Mouse (Mus musculus) MEL-GATA-1-ER (cell line): ENCODE measurements around the gene Agk.

Experiments
- DNase-seq: peaks from one replicate; pipeline ENCODE4 v3.0.0-alpha.2; 2012; ENCODE audit warnings: low read depth; ENCODE audit errors: extremely low read depth

Agk gene

DNA sequence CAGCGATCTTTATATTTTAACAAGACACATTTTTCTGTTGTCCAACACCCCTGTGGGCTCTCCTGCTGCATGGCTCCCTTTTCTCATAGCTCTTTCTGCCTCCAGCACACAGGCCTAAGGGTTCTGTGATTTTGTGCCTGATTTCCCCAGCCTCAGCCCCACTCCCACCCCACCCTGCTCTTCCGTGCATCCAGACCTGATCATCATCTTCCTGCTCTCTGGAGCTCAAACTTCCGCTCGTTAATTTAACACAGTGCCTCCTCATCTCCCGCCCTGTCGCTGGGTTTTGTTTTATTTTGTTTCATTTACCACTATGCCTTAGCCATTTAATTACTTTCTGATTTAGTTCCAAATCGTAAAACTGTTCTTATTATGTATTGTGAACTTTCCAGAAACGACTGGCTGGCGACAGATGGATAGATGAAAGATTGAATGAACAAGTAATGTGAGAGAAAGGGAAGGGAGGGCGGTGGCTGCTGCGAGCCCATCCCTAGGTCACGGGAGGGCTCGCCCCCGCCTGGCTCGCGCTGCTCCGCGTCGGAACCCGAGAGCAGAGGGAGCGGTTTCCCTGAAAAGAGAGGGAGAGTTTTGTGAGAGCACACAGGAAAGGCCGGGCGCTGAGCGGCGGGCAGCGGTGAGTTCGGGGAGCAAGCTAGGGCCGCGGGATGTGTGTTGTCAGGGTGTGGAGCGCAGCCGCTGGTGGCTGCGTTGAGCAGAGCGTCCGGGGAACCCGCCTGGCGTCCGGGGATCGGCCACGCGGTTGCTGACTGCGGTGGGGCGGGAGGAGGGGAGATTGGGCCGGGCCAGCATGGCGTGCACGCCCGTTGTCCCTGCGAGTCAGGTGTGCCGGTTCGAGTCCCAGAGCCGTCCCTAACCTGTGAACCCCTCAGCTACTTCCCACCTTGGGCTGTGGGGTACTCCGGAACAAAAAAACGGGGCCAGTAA lies at the start of gene Agk:
TSS of gene Agk (plus strand) at position 276 of the 945 bp plus-strand sequence.
- DNase-seq, result peak; percentile 56

DNA sequence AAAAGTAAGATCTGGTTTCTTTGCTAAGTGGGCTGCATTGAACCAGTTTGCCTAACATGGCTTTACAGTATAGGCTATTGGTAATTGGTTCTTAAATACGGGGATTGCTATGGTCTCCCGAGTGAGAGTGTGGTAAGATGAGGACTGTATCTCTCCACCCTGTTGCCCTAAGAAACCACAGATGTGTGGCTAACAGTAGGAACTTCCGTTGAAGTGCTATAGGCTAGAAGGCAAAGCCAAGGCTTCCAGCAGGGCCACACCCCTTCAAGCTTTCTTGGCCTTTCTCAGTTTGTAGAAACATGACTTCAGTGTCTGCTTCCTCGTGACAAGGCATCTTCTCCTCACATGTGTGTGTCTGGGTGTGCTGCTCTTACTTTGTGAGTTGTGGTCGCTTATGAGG lies 24.3 kb upstream of the Agk start:
- DNase-seq, result no peak

DNA sequence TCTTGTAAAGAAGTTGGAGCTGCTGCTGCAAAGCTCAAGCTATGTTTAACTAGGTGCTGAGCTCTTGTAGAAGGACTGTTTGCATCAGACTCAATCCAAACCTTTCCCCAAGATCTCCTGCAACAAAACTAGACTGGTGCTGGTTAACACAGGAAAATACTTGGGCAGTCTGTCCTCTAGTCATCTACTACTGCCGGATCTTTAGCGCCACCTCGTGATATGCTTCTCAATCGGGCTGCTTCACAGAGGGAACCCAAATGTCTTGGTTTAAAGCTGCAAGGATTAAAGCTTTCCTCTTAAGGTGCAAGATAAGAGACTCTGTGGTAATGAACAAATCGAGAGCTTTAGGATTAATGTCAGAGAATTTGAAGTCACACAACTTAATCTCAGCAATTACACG lies 21.6 kb upstream of the Agk start:
- no peak for DNase-seq

DNA sequence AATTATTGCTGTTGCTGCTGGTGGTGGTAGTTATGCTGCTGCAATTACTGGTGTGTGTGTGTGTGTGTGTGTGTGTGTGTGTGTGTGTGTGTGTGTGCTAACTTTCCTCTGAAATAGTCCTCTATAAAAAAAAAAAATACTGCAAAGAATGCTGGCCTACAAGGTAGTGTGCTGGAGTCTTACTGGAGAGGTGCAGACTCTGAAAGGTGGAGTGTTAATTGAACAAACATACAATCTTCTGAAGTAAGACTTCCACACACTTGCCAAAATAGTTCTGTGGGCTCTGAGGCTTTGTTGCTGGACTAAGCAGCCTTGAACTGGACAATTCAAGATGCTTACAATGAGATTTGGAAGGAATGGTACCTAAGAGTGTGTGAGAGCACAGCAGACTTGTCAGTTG lies 20.0 kb upstream of the Agk start:
- DNase-seq, result no peak

DNA sequence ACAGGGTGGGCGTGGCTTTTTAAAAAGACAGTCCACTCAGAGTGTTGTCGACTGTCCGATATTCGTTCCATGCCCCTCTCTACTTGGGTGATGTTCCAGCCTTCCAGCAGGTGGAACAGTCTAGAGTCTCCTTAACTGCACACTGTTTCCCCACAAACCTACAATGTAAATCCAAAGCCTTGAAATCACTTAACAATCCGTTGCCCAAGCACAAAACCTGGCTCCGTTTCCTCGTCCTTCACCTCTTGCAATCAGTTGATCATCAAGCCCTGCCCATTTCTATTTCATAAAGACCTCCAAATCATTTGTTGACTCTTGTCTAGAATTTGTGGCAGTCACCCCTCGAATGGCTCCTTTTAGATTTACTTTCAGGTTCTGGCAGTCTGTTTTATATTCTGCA lies 1.4 kb downstream of the Agk start:
- DNase-seq, result no peak

DNA sequence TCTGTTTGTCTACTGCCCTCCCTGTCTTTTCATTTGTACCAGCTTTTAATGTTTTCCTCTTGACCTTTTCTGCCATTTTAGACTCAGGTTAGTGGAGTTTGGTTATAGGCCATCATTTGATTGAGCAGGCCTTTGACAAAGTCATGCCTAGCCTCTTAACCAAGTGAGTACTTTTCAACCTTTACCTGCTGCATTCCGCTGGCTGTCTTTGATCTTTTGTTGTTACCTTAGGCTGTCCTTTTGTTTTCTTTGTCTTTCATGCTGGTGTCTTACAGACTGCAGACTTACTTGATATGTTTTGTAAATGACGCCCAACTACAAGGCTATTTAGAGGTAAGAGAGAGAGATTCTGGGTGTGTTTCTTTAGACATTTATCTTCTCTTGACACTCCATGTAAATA lies 8.5 kb downstream of the Agk start:
- no peak for DNase-seq

DNA sequence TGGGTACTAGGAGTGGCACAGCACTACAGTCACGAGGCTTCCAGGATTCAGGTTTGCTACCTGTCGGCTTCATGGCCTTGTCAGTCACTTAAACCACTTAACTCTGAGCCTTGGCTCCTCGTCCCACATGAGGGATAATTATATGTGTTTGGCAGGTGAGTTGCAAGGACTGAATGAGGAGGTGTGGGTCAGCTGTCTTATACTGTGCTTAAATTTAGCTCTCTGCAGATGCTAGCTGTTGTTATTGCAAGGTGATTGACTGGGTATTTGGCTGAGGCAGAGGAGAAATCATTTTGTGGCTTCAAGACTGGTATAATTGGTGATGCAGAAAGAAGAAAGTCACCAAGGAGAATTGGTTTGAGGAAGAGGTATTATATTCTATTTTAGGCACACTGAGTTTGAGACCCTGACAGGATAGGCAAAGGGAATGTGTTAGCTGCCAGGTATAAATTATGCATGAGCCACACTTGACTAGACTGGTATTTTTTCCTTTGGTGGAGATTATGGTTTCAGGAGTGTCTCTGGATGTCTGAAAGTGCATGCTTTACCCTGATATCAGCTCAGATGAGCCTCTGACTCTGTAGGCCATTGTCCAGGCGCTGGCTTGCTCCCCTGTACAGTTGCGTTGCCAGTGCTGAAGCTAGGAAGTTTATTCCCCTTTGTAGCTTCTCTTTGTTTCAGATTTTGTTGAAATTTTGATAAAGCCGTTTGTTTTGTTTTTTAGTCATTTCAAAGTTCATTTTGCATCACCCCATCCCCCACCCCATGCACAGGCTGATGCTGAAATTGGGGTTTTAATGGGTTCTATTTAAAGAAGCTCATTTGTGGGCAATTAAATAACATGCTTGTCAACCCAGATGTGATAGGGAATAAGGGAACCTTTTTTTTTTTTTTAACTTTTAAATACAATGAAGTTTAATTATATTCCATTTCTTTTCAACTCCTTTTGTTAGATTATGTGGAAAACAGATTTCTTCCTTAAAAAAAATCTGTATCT lies 12.1 kb downstream of the Agk start:
- no peak for DNase-seq

DNA sequence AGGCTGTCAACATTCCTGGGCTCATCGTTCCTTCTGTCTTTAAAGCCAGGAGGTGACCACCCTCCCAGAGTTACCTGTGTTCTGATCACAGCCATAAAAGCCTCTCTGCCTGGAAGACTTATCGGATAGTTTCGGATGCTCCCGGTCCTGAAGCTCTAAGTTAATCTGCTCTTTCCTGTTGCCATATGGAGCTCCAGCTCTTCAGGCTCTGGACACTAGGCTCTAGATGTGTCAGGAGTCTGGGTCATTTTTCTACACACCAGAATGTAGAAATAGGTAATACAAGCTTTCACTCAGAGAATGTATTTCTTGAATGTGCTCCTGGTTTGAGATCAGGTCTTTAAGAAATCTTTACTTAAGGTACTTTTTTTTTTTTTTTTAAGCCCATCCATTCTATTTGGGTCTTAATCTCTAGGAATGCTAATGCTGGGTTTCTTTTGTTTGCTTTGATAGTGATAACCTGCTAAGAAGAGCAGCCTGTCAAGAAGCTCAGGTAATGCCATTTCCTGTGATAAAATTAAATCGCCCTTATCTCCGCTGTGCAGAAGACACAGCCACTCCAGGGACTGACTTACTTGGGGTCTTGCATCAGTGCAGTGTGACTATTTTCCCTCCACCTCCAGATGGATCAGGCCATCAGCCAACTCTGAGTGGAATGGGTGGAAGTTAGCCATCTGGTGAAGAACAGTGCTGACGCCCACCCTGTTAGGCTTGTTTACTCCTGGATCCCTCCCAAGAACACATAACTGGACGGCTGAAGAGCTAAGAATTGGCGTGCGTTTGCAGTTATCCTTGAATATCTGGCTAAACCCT lies 22.2 kb downstream of the Agk start:
- peak; percentile 29 for DNase-seq

DNA sequence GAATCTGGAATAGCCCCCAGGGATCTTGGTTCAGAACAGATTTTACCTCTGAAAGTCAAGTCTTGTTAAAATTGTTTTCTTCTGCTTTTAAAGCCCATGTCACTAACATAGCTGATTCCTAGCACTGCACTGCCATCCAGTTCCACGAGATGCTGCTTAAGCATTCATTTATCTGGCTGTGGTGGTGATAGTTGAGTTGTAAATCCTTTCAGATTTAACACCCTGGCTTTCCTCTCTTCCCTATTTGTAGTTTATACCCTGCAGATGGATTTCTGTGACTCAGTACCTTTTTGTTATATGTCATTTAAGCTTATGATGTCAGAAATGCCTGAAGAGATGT lies 22.8 kb downstream of the Agk start:
- DNase-seq, result no peak

DNA sequence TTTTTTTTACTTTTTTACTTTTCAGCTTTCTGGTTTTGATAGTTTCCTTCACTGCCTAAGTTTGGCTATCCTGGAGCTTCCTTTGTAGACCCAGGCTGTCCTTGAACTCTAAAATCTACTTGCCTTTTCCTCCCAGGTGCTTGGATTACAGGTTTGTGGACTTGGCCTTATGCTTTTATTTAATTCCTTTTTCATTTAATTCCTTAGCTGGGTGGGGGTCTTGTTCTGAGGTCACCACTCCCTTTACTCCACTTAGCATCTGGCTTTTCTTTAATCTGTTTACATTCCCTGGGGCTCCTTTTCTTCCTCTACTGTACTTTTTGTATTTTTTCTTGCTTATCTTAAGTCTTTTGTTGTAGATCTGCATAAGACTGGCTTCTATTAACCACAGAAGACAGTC lies 25.1 kb downstream of the Agk start:
- DNase-seq, result no peak

DNA sequence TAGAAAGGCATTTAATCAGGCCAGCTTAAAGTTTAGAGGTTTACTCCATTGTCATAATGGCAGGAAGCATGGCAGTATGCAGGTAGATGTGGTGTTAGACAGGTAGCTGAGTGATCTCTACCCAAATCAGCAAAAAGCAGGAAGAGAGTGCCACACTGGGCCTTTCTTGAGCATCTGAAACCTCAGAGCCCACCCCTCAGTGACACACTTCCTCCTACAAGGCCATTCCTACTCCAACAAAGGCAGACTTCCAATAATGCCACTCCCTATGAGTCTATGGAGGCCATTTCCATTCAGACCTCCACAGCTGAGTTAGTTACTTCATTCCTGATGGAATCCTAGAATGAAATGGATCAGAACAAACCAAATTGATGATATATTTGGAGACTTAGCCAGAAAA lies 25.9 kb downstream of the Agk start:
- DNase-seq, result no peak

DNA sequence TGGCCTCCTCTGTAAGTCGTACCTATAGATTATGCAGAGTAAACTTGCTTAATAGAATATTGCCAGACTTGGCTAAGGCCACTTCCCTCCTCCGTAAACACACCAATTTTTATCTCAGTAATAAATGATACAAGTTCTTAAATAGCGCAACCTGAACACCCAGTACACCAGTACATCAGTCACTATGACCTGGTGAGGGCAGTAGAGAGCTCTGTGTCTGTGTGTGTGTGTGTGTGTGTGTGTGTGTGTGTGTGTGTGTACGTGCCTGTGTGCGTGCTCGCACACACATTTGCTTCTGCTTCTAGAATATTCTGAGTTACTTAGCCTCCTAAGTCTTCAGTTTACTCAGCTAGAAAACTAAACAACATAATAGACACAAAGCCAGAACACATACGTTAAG lies 28.4 kb downstream of the Agk start:
- no peak for DNase-seq

DNA sequence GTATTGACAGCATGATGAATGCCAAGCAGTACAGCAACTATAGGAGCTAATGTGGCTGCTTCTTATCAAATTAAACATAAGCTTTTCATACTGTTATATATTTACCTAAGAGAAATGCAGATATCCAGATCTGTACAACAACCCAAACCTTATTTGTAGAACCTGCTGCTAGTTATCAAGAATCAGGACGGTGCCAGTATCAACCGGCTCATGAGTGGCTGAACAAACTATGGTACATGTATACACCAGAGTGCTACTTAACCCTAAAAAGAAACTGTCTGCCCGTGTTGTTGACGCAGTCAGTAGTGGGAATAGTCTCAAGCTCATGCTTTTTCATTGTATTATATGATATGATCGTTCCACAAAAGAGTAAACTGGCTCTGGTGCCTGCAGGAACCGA lies 46.1 kb downstream of the Agk start:
- no peak for DNase-seq

DNA sequence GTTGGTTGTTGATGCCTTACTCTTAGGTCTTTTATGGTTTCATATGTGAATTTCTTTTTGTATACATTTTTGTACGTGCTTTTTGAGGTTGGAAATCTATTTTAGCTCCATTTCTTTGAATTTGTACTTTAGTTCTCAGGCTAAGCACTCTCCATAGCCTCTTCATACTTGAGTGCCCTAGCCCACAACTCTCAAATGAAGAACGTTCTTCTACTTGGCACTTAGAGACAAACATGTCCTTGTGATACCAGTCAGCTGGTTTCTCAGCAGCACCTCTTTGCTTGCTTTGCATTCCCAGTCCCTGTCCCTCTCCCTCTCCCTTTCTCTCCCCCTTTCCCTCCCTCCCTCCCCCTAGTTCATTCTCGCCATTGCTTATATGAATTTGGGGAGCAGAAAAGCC lies 55.2 kb downstream of the Agk start:
- no peak for DNase-seq

DNA sequence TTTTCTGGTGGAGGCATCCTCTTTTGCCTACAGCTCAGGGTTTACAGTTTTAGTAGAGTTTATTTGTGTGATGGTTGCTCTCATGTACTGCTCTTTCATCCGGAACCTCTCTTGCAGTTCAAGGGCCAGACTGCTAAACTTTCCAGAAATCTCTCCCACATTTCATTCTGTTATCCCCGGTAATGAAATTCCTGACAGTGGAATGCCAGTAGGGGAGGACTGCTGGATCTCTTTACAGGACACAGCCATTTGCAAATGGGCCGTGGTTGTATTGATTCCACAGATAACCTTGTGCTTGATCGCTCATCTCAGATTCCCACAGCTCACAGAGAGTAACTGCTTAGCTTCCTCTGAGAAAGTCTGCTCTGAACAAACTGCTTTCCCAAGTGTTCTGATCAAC lies 56.9 kb downstream of the Agk start:
- no peak for DNase-seq

DNA sequence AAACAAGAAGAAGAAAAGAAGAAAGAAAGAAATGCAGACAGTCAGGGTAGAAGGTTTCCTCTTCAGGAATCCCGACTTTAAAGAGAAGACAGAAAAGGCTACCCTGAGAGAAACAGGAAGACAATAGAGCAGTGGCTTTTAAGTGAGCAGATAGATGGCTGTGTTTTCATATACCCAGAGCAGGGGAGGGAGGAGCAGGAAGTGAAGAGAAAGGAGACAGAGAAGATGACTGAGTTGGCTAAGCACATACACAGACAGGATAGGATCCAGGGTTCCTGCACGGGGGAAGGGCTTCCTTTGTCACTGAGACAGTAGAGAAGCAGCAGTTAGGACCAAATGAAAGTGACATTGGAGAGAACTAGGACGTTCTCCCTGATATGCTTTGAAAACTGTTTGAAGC lies 60.7 kb downstream of the Agk start:
- DNase-seq, result no peak

DNA sequence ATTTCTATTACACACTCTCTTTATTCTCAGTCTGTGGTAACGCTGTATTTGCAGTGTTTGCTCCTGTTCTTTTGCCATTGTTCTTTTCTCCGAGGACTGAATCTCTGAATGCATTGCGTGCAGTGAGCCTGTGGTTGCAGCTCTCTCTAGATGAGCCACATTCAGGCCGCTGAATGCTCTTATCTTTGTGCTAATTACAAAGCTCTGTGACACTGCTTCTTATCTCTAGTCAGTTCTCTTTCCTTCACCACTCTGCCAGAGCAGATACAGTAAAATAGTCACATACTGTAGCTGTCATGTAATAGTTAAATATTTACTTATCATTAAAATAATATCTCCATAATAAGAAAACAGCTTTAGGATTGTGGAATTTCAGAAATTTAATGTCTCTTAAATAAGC lies 63.7 kb downstream of the Agk start:
- peak; percentile 16 for DNase-seq

DNA sequence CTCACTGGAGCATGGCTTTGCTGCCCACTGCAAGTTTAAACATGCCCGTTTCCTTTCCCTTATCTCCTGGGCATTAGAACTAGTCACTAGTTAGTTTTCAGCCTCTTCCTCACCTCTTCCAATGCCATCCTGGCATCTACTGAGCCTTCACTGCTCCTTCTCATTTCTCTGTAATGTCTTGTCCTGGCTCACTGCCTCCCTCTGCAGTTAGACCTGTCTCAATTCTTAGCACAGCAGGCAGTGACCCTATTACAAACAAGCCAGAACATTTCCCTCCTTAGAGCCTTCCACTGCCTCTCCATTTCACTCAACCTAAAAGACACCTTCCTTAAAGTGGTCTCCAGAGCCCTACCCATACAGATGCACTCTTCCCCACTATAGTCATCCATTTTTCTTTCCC lies 66.0 kb downstream of the Agk start:
- DNase-seq, result no peak

DNA sequence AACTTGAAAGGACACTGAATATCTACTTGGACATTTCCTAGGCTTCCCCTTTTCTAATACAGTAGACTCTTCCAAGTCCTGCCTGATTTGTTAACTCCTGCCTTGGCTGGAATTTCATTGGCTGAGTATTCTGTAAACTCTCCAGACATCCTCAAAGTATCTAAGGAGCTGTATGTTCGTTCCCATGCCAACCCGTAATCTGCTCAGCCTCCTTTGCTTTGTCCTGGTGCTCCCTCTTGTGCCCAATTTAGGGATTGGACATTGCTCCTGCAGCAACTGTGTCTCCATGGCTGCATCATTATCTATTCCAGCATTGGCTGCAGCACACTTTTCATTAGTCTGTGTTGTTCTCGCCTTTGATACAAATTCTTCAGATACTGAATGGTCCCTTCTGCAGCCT lies 68.2 kb downstream of the Agk start:
- DNase-seq, result peak; percentile 26

DNA sequence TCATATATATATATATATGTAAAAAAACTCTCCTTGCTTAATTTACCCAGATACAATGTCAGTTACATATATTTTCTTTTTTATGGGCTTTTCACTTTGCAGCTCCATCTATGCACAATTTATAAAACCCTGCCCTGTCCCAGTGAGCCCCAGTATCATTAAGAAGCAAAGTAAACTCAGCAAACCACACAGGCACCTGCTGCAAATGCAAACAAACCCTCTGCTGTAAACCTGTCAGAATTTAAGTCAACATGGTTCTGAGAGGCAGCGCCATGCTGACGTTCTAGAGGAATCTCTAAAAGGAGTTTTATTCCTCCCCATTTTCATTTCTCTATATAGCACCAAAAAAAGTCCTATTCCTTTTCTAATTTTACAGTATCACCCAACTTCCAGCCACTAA lies 77.1 kb downstream of the Agk start:
- DNase-seq, result no peak

DNA sequence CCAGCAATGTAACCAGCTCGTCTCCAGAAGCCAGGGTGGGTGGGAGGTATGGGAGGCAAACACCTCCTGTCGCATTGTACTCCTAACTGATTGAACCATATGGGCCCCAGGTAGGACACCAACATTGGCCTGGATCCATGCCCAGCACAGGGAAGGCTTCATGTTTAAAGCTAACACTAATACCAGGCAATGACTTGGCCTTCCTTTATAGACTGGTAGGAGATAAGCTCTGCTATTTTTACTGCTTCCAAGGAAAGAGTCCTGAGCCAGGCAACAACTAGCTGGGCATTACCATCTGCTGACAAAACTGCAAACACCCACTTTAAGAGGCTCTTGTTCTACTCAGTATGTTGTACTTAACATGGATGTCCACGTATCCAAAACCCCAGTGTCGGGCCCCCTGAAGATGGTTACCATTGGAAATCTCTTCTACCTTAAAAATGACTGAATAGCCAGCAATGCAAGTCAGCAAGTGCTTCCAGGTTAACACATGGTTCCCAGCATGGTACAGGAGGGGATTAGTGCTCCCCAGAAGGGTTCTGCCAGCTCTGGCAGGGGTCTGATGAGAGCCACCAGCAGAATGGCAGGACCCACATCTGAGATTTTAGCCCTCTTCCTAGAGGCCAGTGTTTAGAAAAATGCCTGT lies 78.8 kb downstream of the Agk start:
- no peak for DNase-seq
